ENCODE assay signal across 9 mouse cellular contexts in the genomic region with DNA sequence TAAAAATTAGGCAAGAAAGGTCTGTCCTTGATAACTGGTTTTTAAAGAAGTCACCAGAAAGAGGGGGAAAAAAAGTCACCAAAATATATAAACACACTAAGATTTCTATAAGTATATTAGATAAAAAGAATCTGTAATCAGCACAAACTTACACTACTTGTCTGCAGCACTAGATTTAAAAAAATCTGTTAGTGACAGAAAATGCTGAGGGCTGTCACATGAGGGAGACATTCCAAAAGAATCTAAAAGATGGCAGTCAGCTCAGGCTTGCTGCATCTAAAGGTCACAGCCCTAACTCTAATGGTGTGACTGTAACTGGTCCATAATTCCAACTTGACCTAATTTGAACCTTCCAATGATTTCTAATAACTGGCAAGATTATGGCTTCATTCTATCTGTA. TPM values are rescaled to one million over a fixed set of nuclear protein-coding genes. Genes with fewer than 3 reads are reported as not detected.
DNase-seq lines count a peak whose midpoint lies in the region; ATAC-seq and TF ChIP-seq lines count a peak whose summit lies in the region.
"Had no signal": no experiment of that assay in that cellular context is flagged by ENCODE, and none has a peak within 500 bp of the region (broad histone marks: within the 10 kb centered on the region; RNA-seq: fewer than 3 reads in every experiment).

No protein-coding gene starts in this region.

- H3K9me3 ChIP-seq in lung, embryonic 16.5 days (ENCODE audit: control insufficient read depth, low read length): no peaks in the 10 kb centered on the region
- no peaks in the 10 kb centered on the region for H3K9me3 ChIP-seq in forebrain, embryonic 13.5 days (replicated peaks)
- no peaks in the 10 kb centered on the region for H3K9me3 ChIP-seq in limb, embryonic 14.5 days (ENCODE audit: control insufficient read depth, low read length)
- no peaks in the 10 kb centered on the region for H3K9me3 ChIP-seq in stomach, embryonic 14.5 days (ENCODE audit: control insufficient read depth, low read depth, low read length)

- H3K9ac ChIP-seq in lung, embryonic 16.5 days (ENCODE audit: low read length): no peak overlapping the region
- no peak overlapping the region for H3K9ac ChIP-seq in forebrain, embryonic 13.5 days
- H3K9ac ChIP-seq in limb, embryonic 14.5 days (ENCODE audit: low read depth, low read length, severe bottlenecking): no peak overlapping the region
- H3K9ac ChIP-seq in stomach, embryonic 14.5 days (replicated peaks; ENCODE audit: low read depth, low read length): no peak overlapping the region

- peak overlapping the region; percentile 74; the same call in 1 of the 2 replicates for H3K4me2 ChIP-seq in lung, embryonic 16.5 days (ENCODE audit: low read depth, low read length)
- H3K4me2 ChIP-seq in forebrain, embryonic 13.5 days: peak overlapping the region; percentile 24; the same call in 1 of the 2 replicates
- peak overlapping the region; percentile 78 for H3K4me2 ChIP-seq in limb, embryonic 14.5 days (replicated peaks; ENCODE audit: low read depth, low read length, severe bottlenecking)
- peak overlapping the region; percentile 55 for H3K4me2 ChIP-seq in stomach, embryonic 14.5 days (replicated peaks; ENCODE audit: low read depth, low read length)

- H3K36me3 ChIP-seq in lung, embryonic 16.5 days (ENCODE audit: control insufficient read depth, insufficient read depth, low read length): no peaks in the 10 kb centered on the region
- peaks cover 3% of the 10 kb centered on the region; the same call in 1 of the 2 replicates for H3K36me3 ChIP-seq in forebrain, embryonic 13.5 days (ENCODE audit: poor library complexity, severe bottlenecking)
- H3K36me3 ChIP-seq in limb, embryonic 14.5 days (ENCODE audit: control insufficient read depth, insufficient read depth, low read length): peaks cover 2% of the 10 kb centered on the region; the same call in 1 of the 2 replicates
- H3K36me3 ChIP-seq in stomach, embryonic 14.5 days (ENCODE audit: control insufficient read depth, insufficient read depth, low read length): peaks cover 1% of the 10 kb centered on the region; the same call in 1 of the 2 replicates

- no peak overlapping the region for H3K4me3 ChIP-seq in lung, embryonic 16.5 days (ENCODE audit: low read length)
- H3K4me3 ChIP-seq in forebrain, embryonic 13.5 days: no peak overlapping the region; the same call in 1 of the 2 replicates
- no peak overlapping the region for H3K4me3 ChIP-seq in limb, embryonic 14.5 days (replicated peaks; ENCODE audit: low read length)
- H3K4me3 ChIP-seq in stomach, embryonic 14.5 days (ENCODE audit: low read depth, low read length): peak overlapping the region; percentile 87; the same call in 1 of the 2 replicates

- ATAC-seq in lung, embryonic 16.5 days (ENCODE audit: low read depth): no peak
- no peak for ATAC-seq in forebrain, embryonic 13.5 days
- ATAC-seq in limb, embryonic 14.5 days (ENCODE audit: low FRiP score, low read depth): no peak
- ATAC-seq in stomach, embryonic 14.5 days (ENCODE audit: insufficient number of reproducible peaks, insufficient read depth, low FRiP score, low read depth): no peak
- ATAC-seq: activated CD4-positive, CD25-positive, alpha-beta regulatory T cell, adult 4 months had no signal

- DNase-seq in lung, adult 18-20 months: no peak
- no peak for DNase-seq in limb, embryonic 14.5 days (ENCODE audit: low spot score)
- no peak for DNase-seq in urinary bladder, adult 2 months (ENCODE audit: low spot score)
- no peak for DNase-seq in embryo, embryonic 11 days
- DNase-seq: kidney, postnatal 36 days had no signal

- H3K27me3 ChIP-seq in lung, embryonic 16.5 days (ENCODE audit: control insufficient read depth, insufficient read depth, low read depth, low read length): no peaks in the 10 kb centered on the region
- H3K27me3 ChIP-seq in forebrain, embryonic 13.5 days: no peaks in the 10 kb centered on the region
- no peaks in the 10 kb centered on the region for H3K27me3 ChIP-seq in limb, embryonic 14.5 days (ENCODE audit: control insufficient read depth, insufficient read depth, low read length)
- H3K27me3 ChIP-seq in stomach, embryonic 14.5 days (ENCODE audit: control insufficient read depth, insufficient read depth, low read length): no peaks in the 10 kb centered on the region

- H3K27ac ChIP-seq in lung, embryonic 16.5 days (ENCODE audit: low read length): no peak overlapping the region
- H3K27ac ChIP-seq in forebrain, embryonic 13.5 days: no peak overlapping the region
- no peak overlapping the region for H3K27ac ChIP-seq in limb, embryonic 14.5 days (replicated peaks; ENCODE audit: low read depth, low read length)
- no peak overlapping the region for H3K27ac ChIP-seq in stomach, embryonic 14.5 days (ENCODE audit: low read length)

- peaks cover 22% of the 10 kb centered on the region for H3K4me1 ChIP-seq in lung, embryonic 16.5 days (replicated peaks; ENCODE audit: control insufficient read depth, insufficient read depth, low read length)
- H3K4me1 ChIP-seq in forebrain, embryonic 13.5 days: peaks cover 53% of the 10 kb centered on the region
- H3K4me1 ChIP-seq in limb, embryonic 14.5 days (ENCODE audit: control insufficient read depth, insufficient read depth, low read length): peaks cover 14% of the 10 kb centered on the region
- peaks cover 31% of the 10 kb centered on the region for H3K4me1 ChIP-seq in stomach, embryonic 14.5 days (ENCODE audit: control insufficient read depth, insufficient read depth, low read length)

- TF ChIP-seq POLR2A in limb, embryonic 14.5 days (IDR thresholded peaks at IDR 0.05; ENCODE audit: borderline replicate concordance, extremely low read depth, insufficient read depth, insufficient read length): no peak

RNA-seq across cellular contexts. Expression of gene Fam104a, which starts 2.0 kb away (rescaled TPM):
- 39.8 and 40.3 TPM in 2 replicates for polyA plus RNA-seq in lung, embryonic 16.5 days (2015; fragmentation: Nextera tagmentation; extraction: Ambion mirVana)
- 48.2 and 51.9 TPM in 2 replicates for polyA plus RNA-seq in forebrain, embryonic 13.5 days (2015; fragmentation: Nextera tagmentation; extraction: Ambion mirVana)
- polyA plus RNA-seq in limb, embryonic 14.5 days (2012; rRNA removed): 30.3 and 34.5 TPM in 2 replicates
- 50.2 and 52.6 TPM in 2 replicates for polyA plus RNA-seq in limb, embryonic 14.5 days (2014; fragmentation: Nextera tagmentation; extraction: Ambion mirVana)
- 46.8 and 51.2 TPM in 2 replicates for polyA plus RNA-seq in stomach, embryonic 14.5 days (2014; fragmentation: Nextera tagmentation; extraction: Ambion mirVana)
- 25.0 and 26.5 TPM in 2 replicates for polyA plus RNA-seq in urinary bladder, adult 2 months (2012; rRNA removed)

RNA-seq across cellular contexts. Expression of gene D11Wsu47e, which starts 2.2 kb away (rescaled TPM):
- 15.4 and 15.9 TPM in 2 replicates for polyA plus RNA-seq in lung, embryonic 16.5 days (2015; fragmentation: Nextera tagmentation; extraction: Ambion mirVana)
- 20.6 and 21.7 TPM in 2 replicates for polyA plus RNA-seq in forebrain, embryonic 13.5 days (2015; fragmentation: Nextera tagmentation; extraction: Ambion mirVana)
- polyA plus RNA-seq in limb, embryonic 14.5 days (2012; rRNA removed): 26.8 and 27.5 TPM in 2 replicates
- polyA plus RNA-seq in limb, embryonic 14.5 days (2014; fragmentation: Nextera tagmentation; extraction: Ambion mirVana): 20.9 and 29.5 TPM in 2 replicates
- 21.3 and 25.4 TPM in 2 replicates for polyA plus RNA-seq in stomach, embryonic 14.5 days (2014; fragmentation: Nextera tagmentation; extraction: Ambion mirVana)
- 11.5 and 12.5 TPM in 2 replicates for polyA plus RNA-seq in urinary bladder, adult 2 months (2012; rRNA removed)

RNA-seq across cellular contexts. Expression of gene Cpsf4l, which starts 27.8 kb away (rescaled TPM):
- polyA plus RNA-seq in lung, embryonic 16.5 days (2015; fragmentation: Nextera tagmentation; extraction: Ambion mirVana): 0.90 and 3.1 TPM in 2 replicates
- 0.31 and 1.0 TPM in 2 replicates for polyA plus RNA-seq in forebrain, embryonic 13.5 days (2015; fragmentation: Nextera tagmentation; extraction: Ambion mirVana)
- polyA plus RNA-seq in limb, embryonic 14.5 days (2012; rRNA removed): 0.88 and 1.3 TPM in 2 replicates
- polyA plus RNA-seq in limb, embryonic 14.5 days (2014; fragmentation: Nextera tagmentation; extraction: Ambion mirVana): 1.2 and 1.3 TPM in 2 replicates
- polyA plus RNA-seq in stomach, embryonic 14.5 days (2014; fragmentation: Nextera tagmentation; extraction: Ambion mirVana): 0.49 and 0.52 TPM in 2 replicates
- 0.38 and 0.44 TPM in 2 replicates for polyA plus RNA-seq in urinary bladder, adult 2 months (2012; rRNA removed)

RNA-seq across cellular contexts. Expression of gene Slc39a11, which starts 32.1 kb away (rescaled TPM):
- polyA plus RNA-seq in lung, embryonic 16.5 days (2015; fragmentation: Nextera tagmentation; extraction: Ambion mirVana): 23.7 and 26.2 TPM in 2 replicates
- polyA plus RNA-seq in forebrain, embryonic 13.5 days (2015; fragmentation: Nextera tagmentation; extraction: Ambion mirVana): 27.7 and 29.0 TPM in 2 replicates
- polyA plus RNA-seq in limb, embryonic 14.5 days (2012; rRNA removed): 17.2 and 21.3 TPM in 2 replicates
- 24.5 and 26.9 TPM in 2 replicates for polyA plus RNA-seq in limb, embryonic 14.5 days (2014; fragmentation: Nextera tagmentation; extraction: Ambion mirVana)
- 18.6 and 24.0 TPM in 2 replicates for polyA plus RNA-seq in stomach, embryonic 14.5 days (2014; fragmentation: Nextera tagmentation; extraction: Ambion mirVana)
- 12.8 and 13.2 TPM in 2 replicates for polyA plus RNA-seq in urinary bladder, adult 2 months (2012; rRNA removed)

RNA-seq across cellular contexts. Expression of gene Cog1, which starts 33.0 kb away (rescaled TPM):
- 22.0 and 23.3 TPM in 2 replicates for polyA plus RNA-seq in lung, embryonic 16.5 days (2015; fragmentation: Nextera tagmentation; extraction: Ambion mirVana)
- 30.1 and 31.1 TPM in 2 replicates for polyA plus RNA-seq in forebrain, embryonic 13.5 days (2015; fragmentation: Nextera tagmentation; extraction: Ambion mirVana)
- polyA plus RNA-seq in limb, embryonic 14.5 days (2012; rRNA removed): 38.8 and 42.6 TPM in 2 replicates
- 26.7 and 30.9 TPM in 2 replicates for polyA plus RNA-seq in limb, embryonic 14.5 days (2014; fragmentation: Nextera tagmentation; extraction: Ambion mirVana)
- 20.7 and 24.4 TPM in 2 replicates for polyA plus RNA-seq in stomach, embryonic 14.5 days (2014; fragmentation: Nextera tagmentation; extraction: Ambion mirVana)
- 40.7 and 42.7 TPM in 2 replicates for polyA plus RNA-seq in urinary bladder, adult 2 months (2012; rRNA removed)

Comparison
In these comparisons a context has a peak if more than half of its experiments do, and no peak if none do; other contexts are left out.
1. H3K4me2 ChIP-seq: peak in every context shown above with its lines; median percentile 78 in limb, embryonic 14.5 days; 74 in lung, embryonic 16.5 days; 55 in stomach, embryonic 14.5 days; 24 in forebrain, embryonic 13.5 days.